9 mouse cellular contexts compared by ENCODE assay signal in the genomic region with DNA sequence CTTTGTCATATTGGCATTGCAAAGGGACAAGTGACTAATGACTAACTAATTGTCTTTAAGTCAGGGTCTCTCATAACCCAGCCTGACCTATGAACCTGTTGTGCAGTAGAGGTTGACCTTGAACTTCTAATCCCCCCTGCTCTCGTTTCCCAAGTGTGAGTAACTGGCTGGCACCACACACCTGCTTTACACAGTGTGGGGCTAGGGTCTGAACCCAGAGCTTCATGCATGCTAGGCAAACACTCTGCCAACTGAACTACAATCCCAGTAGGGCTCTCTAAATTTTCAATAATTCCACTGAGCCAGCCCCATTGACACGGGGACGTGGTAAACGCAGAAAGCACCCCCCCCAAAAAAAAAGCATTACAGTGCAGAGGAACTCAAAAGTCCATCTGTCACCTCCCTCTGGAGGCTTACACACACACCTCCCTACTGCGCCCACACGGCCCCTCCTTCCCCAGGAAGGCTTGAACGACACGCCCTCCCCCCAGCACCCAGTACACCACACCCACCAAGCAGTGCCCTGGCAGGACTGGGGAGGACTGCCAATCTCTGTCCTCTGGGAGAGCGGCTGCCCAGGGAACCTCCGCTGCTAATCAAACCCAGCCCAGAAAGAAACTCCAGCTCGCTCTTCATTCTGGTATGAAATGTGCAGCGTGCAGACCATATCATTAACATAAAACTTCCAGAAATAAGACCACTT. TPM values are rescaled to one million over a fixed set of nuclear protein-coding genes. Genes with fewer than 3 reads are reported as not detected.
DNase-seq lines count a peak whose midpoint lies in the region; ATAC-seq and TF ChIP-seq lines count a peak whose summit lies in the region.
"Had no signal": no experiment of that assay in that cellular context is flagged by ENCODE, and none has a peak within 500 bp of the region (broad histone marks: within the 10 kb centered on the region; RNA-seq: fewer than 3 reads in every experiment).

No protein-coding gene starts in this region.

- no peak for TF ChIP-seq CTCF in left cerebral cortex, adult 2 months (IDR thresholded peaks at IDR 0.05)

- peaks cover 27% of the 10 kb centered on the region for H3K4me1 ChIP-seq in neural tube, embryonic 11.5 days (ENCODE audit: control insufficient read depth, insufficient read depth, low read length)
- peaks cover 54% of the 10 kb centered on the region for H3K4me1 ChIP-seq in embryonic facial prominence, embryonic 14.5 days (ENCODE audit: control insufficient read depth, insufficient read depth, low read length)
- H3K4me1 ChIP-seq in limb, embryonic 10.5 days, result peaks cover 74% of the 10 kb centered on the region
- H3K4me1 ChIP-seq in stomach, embryonic 14.5 days (ENCODE audit: control insufficient read depth, insufficient read depth, low read length), result peaks cover 23% of the 10 kb centered on the region; the same call in 1 of the 2 replicates

- ATAC-seq in neural tube, embryonic 11.5 days (ENCODE audit: insufficient read depth, low FRiP score, low TSS enrichment), result 0 out of 2 replicates have a peak, but pooled peaks have one; percentile 21
- peak; percentile 75 for ATAC-seq in embryonic facial prominence, embryonic 14.5 days (ENCODE audit: low read depth)
- peak; percentile 66; the same call in 1 of the 2 replicates for ATAC-seq in stomach, embryonic 14.5 days (ENCODE audit: insufficient number of reproducible peaks, insufficient read depth, low FRiP score, low read depth)

- no peak overlapping the region for H3K4me3 ChIP-seq in neural tube, embryonic 11.5 days (ENCODE audit: low read depth, low read length)
- no peak overlapping the region for H3K4me3 ChIP-seq in embryonic facial prominence, embryonic 14.5 days (ENCODE audit: low read depth, low read length)
- peak overlapping the region; percentile 18; the same call in 1 of the 2 replicates for H3K4me3 ChIP-seq in limb, embryonic 10.5 days
- H3K4me3 ChIP-seq in stomach, embryonic 14.5 days (ENCODE audit: low read depth, low read length), result no peak overlapping the region
- no peak overlapping the region for H3K4me3 ChIP-seq in left cerebral cortex, adult 2 months

- H3K27ac ChIP-seq in neural tube, embryonic 11.5 days (ENCODE audit: low read depth, low read length), result no peak overlapping the region
- H3K27ac ChIP-seq in embryonic facial prominence, embryonic 14.5 days (replicated peaks; ENCODE audit: low read depth, low read length), result peak overlapping the region; percentile 65
- peak overlapping the region; percentile 63 for H3K27ac ChIP-seq in limb, embryonic 10.5 days
- H3K27ac ChIP-seq in stomach, embryonic 14.5 days (ENCODE audit: low read length), result no peak overlapping the region
- H3K27ac ChIP-seq in left cerebral cortex, adult 2 months, result no peak overlapping the region

- no peak overlapping the region for H3K4me2 ChIP-seq in neural tube, embryonic 11.5 days (ENCODE audit: low read depth)
- peak overlapping the region; percentile 39 for H3K4me2 ChIP-seq in embryonic facial prominence, embryonic 14.5 days (ENCODE audit: low read depth, low read length)
- H3K4me2 ChIP-seq in stomach, embryonic 14.5 days (replicated peaks; ENCODE audit: low read depth, low read length), result peak overlapping the region; percentile 15; the same call in 1 of the 2 replicates

- intact Hi-C loops in heart, postnatal 36 days (cut with DNase I), result no loop called here
- intact Hi-C loops in left cerebral cortex, adult 2 months (cut with DNase I), result no loop called here

- no peaks in the 10 kb centered on the region; the same call in 1 of the 2 replicates for H3K36me3 ChIP-seq in neural tube, embryonic 11.5 days (ENCODE audit: control insufficient read depth, insufficient read depth, low read length)
- H3K36me3 ChIP-seq in embryonic facial prominence, embryonic 14.5 days (ENCODE audit: control insufficient read depth, insufficient read depth, low read length), result no peaks in the 10 kb centered on the region
- peaks cover 4% of the 10 kb centered on the region; the same call in 1 of the 2 replicates for H3K36me3 ChIP-seq in limb, embryonic 10.5 days
- H3K36me3 ChIP-seq in stomach, embryonic 14.5 days (ENCODE audit: control insufficient read depth, insufficient read depth, low read length), result no peaks in the 10 kb centered on the region

- DNase-seq in neural tube, embryonic 11.5 days (ENCODE audit: low spot score), result no peak
- DNase-seq in neural tube, embryonic 10.5 days (ENCODE audit: extremely low spot score, low spot score), result no peak
- DNase-seq in embryonic facial prominence, embryonic 14.5 days (ENCODE audit: low spot score), result peak; percentile 80
- peak; percentile 31 to 34 for DNase-seq in heart, postnatal 36 days
- no peak for DNase-seq in limb, embryonic 10.5 days (ENCODE audit: low spot score)
- no peak for DNase-seq in liver
- no peak for DNase-seq in left cerebral cortex, adult 2 months (ENCODE audit: extremely low spot score in 1 of 2, low spot score in 2 of 2)

- no peak overlapping the region for H3K9ac ChIP-seq in neural tube, embryonic 11.5 days (ENCODE audit: low read length)
- no peak overlapping the region for H3K9ac ChIP-seq in embryonic facial prominence, embryonic 14.5 days (ENCODE audit: low read depth, low read length)
- no peak overlapping the region for H3K9ac ChIP-seq in stomach, embryonic 14.5 days (replicated peaks; ENCODE audit: low read depth, low read length)

- H3K27me3 ChIP-seq in neural tube, embryonic 11.5 days (ENCODE audit: control insufficient read depth, insufficient read depth, low read length), result no peaks in the 10 kb centered on the region
- H3K27me3 ChIP-seq in embryonic facial prominence, embryonic 14.5 days (replicated peaks; ENCODE audit: control insufficient read depth, insufficient read depth, low read length), result no peaks in the 10 kb centered on the region
- no peaks in the 10 kb centered on the region for H3K27me3 ChIP-seq in limb, embryonic 10.5 days (ENCODE audit: low read depth, poor library complexity, severe bottlenecking)
- no peaks in the 10 kb centered on the region for H3K27me3 ChIP-seq in stomach, embryonic 14.5 days (ENCODE audit: control insufficient read depth, insufficient read depth, low read length)

- H3K9me3 ChIP-seq in neural tube, embryonic 11.5 days (ENCODE audit: control insufficient read depth, low read length), result no peaks in the 10 kb centered on the region
- no peaks in the 10 kb centered on the region for H3K9me3 ChIP-seq in embryonic facial prominence, embryonic 14.5 days (ENCODE audit: control insufficient read depth, low read length)
- H3K9me3 ChIP-seq in limb, embryonic 10.5 days (replicated peaks), result no peaks in the 10 kb centered on the region
- H3K9me3 ChIP-seq in stomach, embryonic 14.5 days (ENCODE audit: control insufficient read depth, low read depth, low read length), result no peaks in the 10 kb centered on the region

- WGBS in neural tube, embryonic 11.5 days, result 57% methylated on average over 12 of the region's 12 CpGs
- WGBS in embryonic facial prominence, embryonic 14.5 days, result 11% methylated on average over 12 of the region's 12 CpGs
- 49% methylated on average over 12 of the region's 12 CpGs for WGBS in limb, embryonic 10.5 days
- 27% methylated on average over 12 of the region's 12 CpGs for WGBS in stomach, embryonic 14.5 days

RNA-seq across cellular contexts. Expression of a gene that starts 42.5 kb away (rescaled TPM):
- polyA plus RNA-seq in neural tube, embryonic 11.5 days (2014; fragmentation: Nextera tagmentation; extraction: Ambion mirVana), result 9.4 and 9.5 TPM in 2 replicates
- 16.5 and 20.7 TPM in 2 replicates for polyA plus RNA-seq in embryonic facial prominence, embryonic 14.5 days (2014; fragmentation: Nextera tagmentation; extraction: Ambion mirVana)
- total RNA-seq in heart, postnatal 36 days (2021), result under 1 TPM; 0.76 to 0.86 TPM
- 5.4 and 7.8 TPM in 2 replicates for polyA plus RNA-seq in limb, embryonic 10.5 days (2016; fragmentation: Nextera tagmentation; extraction: Ambion mirVana)
- 6.0 and 6.8 TPM in 2 replicates for polyA plus RNA-seq in stomach, embryonic 14.5 days (2014; fragmentation: Nextera tagmentation; extraction: Ambion mirVana)
- total RNA-seq in left cerebral cortex, adult 2 months (2021), result 10 to 100 TPM; 57.8 to 69.0 TPM
- total RNA-seq: MEL had no signal

Comparison
In these comparisons a context has a peak if more than half of its experiments do, and no peak if none do; other contexts are left out.
1. ATAC-seq: peak in every context shown above with its lines; median percentile 75 in embryonic facial prominence, embryonic 14.5 days; 66 in stomach, embryonic 14.5 days; 21 in neural tube, embryonic 11.5 days.
2. DNase-seq: peak in embryonic facial prominence, embryonic 14.5 days (single experiment) and heart, postnatal 36 days (2 of 2); none in neural tube, embryonic 11.5 days (single experiment), neural tube, embryonic 10.5 days (single experiment), limb, embryonic 10.5 days (single experiment), liver (single experiment) and left cerebral cortex, adult 2 months (0 of 2).
3. H3K27ac ChIP-seq: peak in embryonic facial prominence, embryonic 14.5 days (single experiment) and limb, embryonic 10.5 days (single experiment); none in neural tube, embryonic 11.5 days (single experiment), stomach, embryonic 14.5 days (single experiment) and left cerebral cortex, adult 2 months (single experiment).